Mouse (Mus musculus) ES-E14 (cell line): Measurements from ENCODE around the gene Cdh9.

Experiments
- CHD2 ChIP-seq: IDR thresholded peaks from 2 replicates; pipeline ENCODE4 v1.6.1; 2014; ENCODE audit warnings: mild to moderate bottlenecking, low read depth, low read length, inconsistent platforms
- HCFC1 ChIP-seq: IDR thresholded peaks from 2 replicates; pipeline ENCODE4 v1.6.1; 2012; ENCODE audit warnings: low read length, inconsistent platforms, borderline replicate concordance; ENCODE audit not compliant: insufficient read depth
- MAFK ChIP-seq: IDR thresholded peaks from 2 replicates; pipeline ENCODE4 v1.6.1; 2014; ENCODE audit warnings: mild to moderate bottlenecking, low read depth, low read length, inconsistent platforms; ENCODE audit not compliant: insufficient read depth
- ZC3H11A ChIP-seq: IDR thresholded peaks from 2 replicates; pipeline ENCODE4 v1.6.1; 2012; ENCODE audit warnings: low read depth, mild to moderate bottlenecking, inconsistent platforms, low read length, borderline replicate concordance
- ZNF384 ChIP-seq: IDR thresholded peaks from 2 replicates; pipeline ENCODE4 v1.6.1; 2012; ENCODE audit warnings: low read depth, low read length, inconsistent platforms

- no peak for TF ChIP-seq CHD2
- no peak for TF ChIP-seq ZNF384
- TF ChIP-seq MAFK: no peak
- TF ChIP-seq ZC3H11A: no peak
- TF ChIP-seq HCFC1: no peak
Measured at GRCm38 (mm10) chr15:16814035-16814434, 85.5 kb downstream of the Cdh9 start.
